Mouse (Mus musculus): ENCODE results near the gene Bhlha15. TPM values are rescaled to one million over a fixed set of nuclear protein-coding genes. Genes with fewer than 3 reads are reported as not detected.

Gene Bhlha15
- polyA plus RNA-seq, 2 experiments = 0.28 to 0.39 TPM

GRCm38 (mm10) chr5:144189327-144189726 lies 759 bp upstream of the Bhlha15 start:
- Histone ChIP-seq H3K9ac (replicated peaks) (no peak overlapping the region), H3K36me3 (replicated peaks; ENCODE audit: control insufficient read depth, insufficient read depth, low read depth) (no peaks in the 10 kb centered on the region), H3K9me3 (ENCODE audit: control insufficient read depth, low read length) (no peaks in the 10 kb centered on the region), H3K27ac (no peak overlapping the region), H3K27me3 (ENCODE audit: control insufficient read depth, insufficient read depth, low read length) (no peaks in the 10 kb centered on the region), H3K4me3 (ENCODE audit: insufficient read depth in 1 of 2, low read depth in 2 of 2, low read length in 2 of 2) (no peak overlapping the region), H3K4me2 (ENCODE audit: low read depth) (no peak overlapping the region), H3K4me1 (replicated peaks; ENCODE audit: control insufficient read depth in 2 of 2, insufficient read depth in 2 of 2, low read length in 1 of 2) (peaks cover 7 to 11% of the 10 kb centered on the region in 2 experiments)
- ATAC-seq (ENCODE audit: insufficient read depth) (no peak), DNase-seq (ENCODE audit: low read depth in 3 of 3, low spot score in 3 of 3) (no peak)
- TF ChIP-seq EP300 (IDR thresholded peaks at IDR 0.05; ENCODE audit: low read depth) = no peak
- no peak for TF ChIP-seq CTCF (IDR thresholded peaks at IDR 0.05; ENCODE audit: low read depth)
- WGBS (ENCODE audit: insufficient replicate concordance) = 56% methylated on average over 7 of the region's 7 CpGs

- no peak for DNase-seq (ENCODE audit: low read depth in 3 of 3, low spot score in 3 of 3)
- Histone ChIP-seq H3K36me3 (replicated peaks; ENCODE audit: control insufficient read depth, insufficient read depth, low read depth) (no peaks in the 10 kb centered on the region), H3K4me2 (ENCODE audit: low read depth) (peak overlapping the region; percentile 60), H3K4me1 (replicated peaks; ENCODE audit: control insufficient read depth in 2 of 2, insufficient read depth in 2 of 2, low read length in 1 of 2) (peaks cover 7 to 11% of the 10 kb centered on the region in 2 experiments), H3K27me3 (ENCODE audit: control insufficient read depth, insufficient read depth, low read length) (no peaks in the 10 kb centered on the region), H3K9me3 (ENCODE audit: control insufficient read depth, low read length) (no peaks in the 10 kb centered on the region), H3K9ac (replicated peaks) (no peak overlapping the region), H3K4me3 (ENCODE audit: insufficient read depth in 1 of 2, low read depth in 2 of 2, low read length in 2 of 2) (no peak overlapping the region; a peak in 1 of 4 replicates), H3K27ac (no peak overlapping the region)
- TF ChIP-seq EP300 (IDR thresholded peaks at IDR 0.05; ENCODE audit: low read depth) = no peak
- TF ChIP-seq CTCF (IDR thresholded peaks at IDR 0.05; ENCODE audit: low read depth) = no peak
- no peak for ATAC-seq (ENCODE audit: insufficient read depth)
- WGBS (ENCODE audit: insufficient replicate concordance) = 66% methylated on average over 23 of the region's 23 CpGs
These were observed 940 bp downstream of the Bhlha15 start for GRCm38 (mm10) chr5:144191026-144191425.

GRCm38 (mm10) chr5:144192673-144193072 lies 2.6 kb downstream of the Bhlha15 start:
- Histone ChIP-seq H3K36me3 (replicated peaks; ENCODE audit: control insufficient read depth, insufficient read depth, low read depth) (no peaks in the 10 kb centered on the region), H3K4me1 (replicated peaks; ENCODE audit: control insufficient read depth in 2 of 2, insufficient read depth in 2 of 2, low read length in 1 of 2) (peaks cover 7 to 11% of the 10 kb centered on the region in 2 experiments), H3K27me3 (ENCODE audit: control insufficient read depth, insufficient read depth, low read length) (no peaks in the 10 kb centered on the region), H3K27ac (no peak overlapping the region), H3K4me2 (ENCODE audit: low read depth) (no peak overlapping the region), H3K4me3 (ENCODE audit: insufficient read depth in 1 of 2, low read depth in 2 of 2, low read length in 2 of 2) (no peak overlapping the region), H3K9ac (replicated peaks) (no peak overlapping the region), H3K9me3 (ENCODE audit: control insufficient read depth, low read length) (no peaks in the 10 kb centered on the region)
- TF ChIP-seq EP300 (IDR thresholded peaks at IDR 0.05; ENCODE audit: low read depth) (no peak), CTCF (IDR thresholded peaks at IDR 0.05; ENCODE audit: low read depth) (no peak)
- no peak for DNase-seq (ENCODE audit: low read depth in 3 of 3, low spot score in 3 of 3)
- ATAC-seq (ENCODE audit: insufficient read depth) = no peak
- WGBS (ENCODE audit: insufficient replicate concordance) = 38% methylated on average over 6 of the region's 6 CpGs

- TF ChIP-seq EP300 (IDR thresholded peaks at IDR 0.05; ENCODE audit: low read depth) (no peak), CTCF (IDR thresholded peaks at IDR 0.05; ENCODE audit: low read depth) (no peak)
- Histone ChIP-seq H3K4me2 (ENCODE audit: low read depth) (no peak overlapping the region), H3K9me3 (ENCODE audit: control insufficient read depth, low read length) (no peaks in the 10 kb centered on the region), H3K27me3 (ENCODE audit: control insufficient read depth, insufficient read depth, low read length) (no peaks in the 10 kb centered on the region), H3K9ac (replicated peaks) (no peak overlapping the region), H3K4me1 (replicated peaks; ENCODE audit: control insufficient read depth in 2 of 2, insufficient read depth in 2 of 2, low read length in 1 of 2) (peaks cover 7 to 9% of the 10 kb centered on the region in 2 experiments), H3K27ac (no peak overlapping the region), H3K36me3 (replicated peaks; ENCODE audit: control insufficient read depth, insufficient read depth, low read depth) (no peaks in the 10 kb centered on the region), H3K4me3 (ENCODE audit: insufficient read depth in 1 of 2, low read depth in 2 of 2, low read length in 2 of 2) (no peak overlapping the region)
- 65% methylated on average over 7 of the region's 7 CpGs for WGBS (ENCODE audit: insufficient replicate concordance)
- no peak for ATAC-seq (ENCODE audit: insufficient read depth)
- no peak for DNase-seq (ENCODE audit: low read depth in 3 of 3, low spot score in 3 of 3)
These were observed 4.3 kb downstream of the Bhlha15 start for GRCm38 (mm10) chr5:144194416-144194815.

- Histone ChIP-seq H3K4me1 (replicated peaks; ENCODE audit: control insufficient read depth in 2 of 2, insufficient read depth in 2 of 2, low read length in 1 of 2) (no peaks in the 10 kb centered on the region), H3K9ac (replicated peaks) (no peak overlapping the region), H3K4me2 (ENCODE audit: low read depth) (no peak overlapping the region), H3K36me3 (replicated peaks; ENCODE audit: control insufficient read depth, insufficient read depth, low read depth) (no peaks in the 10 kb centered on the region), H3K9me3 (ENCODE audit: control insufficient read depth, low read length) (no peaks in the 10 kb centered on the region), H3K27me3 (ENCODE audit: control insufficient read depth, insufficient read depth, low read length) (no peaks in the 10 kb centered on the region), H3K4me3 (ENCODE audit: insufficient read depth in 1 of 2, low read depth in 2 of 2, low read length in 2 of 2) (no peak overlapping the region), H3K27ac (no peak overlapping the region)
- 74% methylated on average over 8 of the region's 8 CpGs for WGBS (ENCODE audit: insufficient replicate concordance)
- ATAC-seq (ENCODE audit: insufficient read depth) (no peak), DNase-seq (ENCODE audit: low read depth in 3 of 3, low spot score in 3 of 3) (no peak)
- no peak for TF ChIP-seq EP300 (IDR thresholded peaks at IDR 0.05; ENCODE audit: low read depth)
- no peak for TF ChIP-seq CTCF (IDR thresholded peaks at IDR 0.05; ENCODE audit: low read depth)
These were observed 5.5 kb downstream of the Bhlha15 start for GRCm38 (mm10) chr5:144195567-144195966.
